Mouse (Mus musculus) kidney, adult 2 months (tissue): ENCODE data around the gene Arfgef3. TPM values are rescaled to one million over a fixed set of nuclear protein-coding genes. Genes with fewer than 3 reads are reported as not detected.

ENCODE experiments used
- DNase-seq: peaks from one replicate; pipeline ENCODE4 v3.0.0; 2021
- H3K27ac ChIP-seq: fragments of 200-500 bp; 2 replicates; pipeline ENCODE4 v1.5.1; 2012; ENCODE audit warnings: low read depth, low read length, control low read depth, inconsistent platforms; ENCODE audit not compliant: insufficient read depth
- H3K27me3 ChIP-seq: fragments of 200-500 bp; replicated peaks from 2 replicates; pipeline ENCODE4 v1.6.1; 2012; ENCODE audit warnings: mild to moderate bottlenecking, moderate library complexity, low read length, inconsistent platforms; ENCODE audit not compliant: control insufficient read depth, insufficient read depth
- H3K36me3 ChIP-seq: fragments of 200-500 bp; 2 replicates; pipeline ENCODE4 v1.6.1; 2012; ENCODE audit warnings: mild to moderate bottlenecking, moderate library complexity, low read length, inconsistent platforms; ENCODE audit not compliant: control insufficient read depth, insufficient read depth
- H3K4me1 ChIP-seq: fragments of 200-500 bp; 2 replicates; pipeline ENCODE4 v1.6.1; 2011; ENCODE audit warnings: low read length; ENCODE audit not compliant: control insufficient read depth, insufficient read depth
- H3K4me3 ChIP-seq: fragments of 200-500 bp; 2 replicates; pipeline ENCODE4 v1.5.1; 2011; ENCODE audit warnings: mild to moderate bottlenecking, low read depth, low read length, control low read depth; ENCODE audit not compliant: insufficient read depth
- CTCF ChIP-seq: fragments of 200-500 bp; conservative IDR thresholded peaks from 2 replicates; pipeline ENCODE4 v1.5.1; 2011; ENCODE audit warnings: low read depth, mild to moderate bottlenecking, control low read depth, low read length, moderate library complexity, mixed read lengths; ENCODE audit not compliant: insufficient read depth, insufficient read length
- POLR2A ChIP-seq: fragments of 200-500 bp; IDR thresholded peaks from one replicate; pipeline ENCODE4 v1.6.1; 2011; ENCODE audit warnings: low read depth, low read length, control low read depth
- WGBS: fragments of 180-500 bp; shearing (Covaris S2); methylation state at CpG from one replicate; pipeline ENCODE4 v1.1.7; 2018; 5-methylcytosine and 5-hydroxymethylcytosine counted together
- polyA plus RNA-seq: library from polyadenylated mRNA; depleted of rRNA; stranded (reverse); fragments of >200 nt; gene quantifications from 2 replicates; pipeline ENCODE4 v1.2.3, GENCODE M21; 2012

Gene Arfgef3
- polyA plus RNA-seq, 1 experiment = 1.1 TPM

GRCm38 (mm10) chr10:18681385-18681954 lies 62.3 kb downstream of the Arfgef3 start:
- no peak overlapping the region for H3K4me3 ChIP-seq
- H3K36me3 ChIP-seq = no peaks in the 10 kb centered on the region
- no peak for DNase-seq
- 56% methylated on average over 2 of the region's 2 CpGs for WGBS
- H3K4me1 ChIP-seq = peaks cover 16% of the 10 kb centered on the region
- TF ChIP-seq POLR2A (no peak), CTCF (no peak)
- H3K27ac ChIP-seq = peak overlapping the region; percentile 51
- no peaks in the 10 kb centered on the region for H3K27me3 ChIP-seq

GRCm38 (mm10) chr10:18680661-18681384 lies 62.9 kb downstream of the Arfgef3 start:
- Histone ChIP-seq H3K4me3 (no peak overlapping the region), H3K36me3 (no peaks in the 10 kb centered on the region), H3K4me1 (peaks cover 16% of the 10 kb centered on the region), H3K27ac (peak overlapping the region; percentile 80), H3K27me3 (no peaks in the 10 kb centered on the region)
- DNase-seq = peak; percentile 88
- no peak for TF ChIP-seq POLR2A
- no peak for TF ChIP-seq CTCF
- 24% methylated on average over 3 of the region's 3 CpGs for WGBS

GRCm38 (mm10) chr10:18678836-18679235 lies 64.9 kb downstream of the Arfgef3 start:
- Histone ChIP-seq H3K27ac (no peak overlapping the region), H3K4me3 (no peak overlapping the region), H3K27me3 (no peaks in the 10 kb centered on the region), H3K4me1 (peaks cover 16% of the 10 kb centered on the region), H3K36me3 (no peaks in the 10 kb centered on the region)
- no peak for TF ChIP-seq CTCF
- TF ChIP-seq POLR2A = no peak
- DNase-seq = no peak
- WGBS = 78% methylated on average over 4 of the region's 4 CpGs

GRCm38 (mm10) chr10:18664794-18665193 lies 79.0 kb downstream of the Arfgef3 start:
- H3K36me3 ChIP-seq = no peaks in the 10 kb centered on the region
- peaks cover 2% of the 10 kb centered on the region; the same call in 1 of the 2 replicates for H3K4me1 ChIP-seq
- TF ChIP-seq POLR2A = no peak
- no peak for TF ChIP-seq CTCF
- DNase-seq = no peak
- H3K27me3 ChIP-seq = no peaks in the 10 kb centered on the region
- H3K4me3 ChIP-seq = no peak overlapping the region
- H3K27ac ChIP-seq = no peak overlapping the region
- 95% methylated on average over 11 of the region's 11 CpGs for WGBS

GRCm38 (mm10) chr10:18664016-18664415 lies 79.7 kb downstream of the Arfgef3 start:
- H3K4me1 ChIP-seq = peaks cover 2% of the 10 kb centered on the region; the same call in 1 of the 2 replicates
- 77% methylated on average over 2 of the region's 2 CpGs for WGBS
- no peak for DNase-seq
- H3K36me3 ChIP-seq = no peaks in the 10 kb centered on the region
- TF ChIP-seq CTCF (no peak), POLR2A (no peak)
- no peaks in the 10 kb centered on the region for H3K27me3 ChIP-seq
- no peak overlapping the region for H3K4me3 ChIP-seq
- H3K27ac ChIP-seq = no peak overlapping the region

- peaks cover 2% of the 10 kb centered on the region; the same call in 1 of the 2 replicates for H3K4me1 ChIP-seq
- no peak overlapping the region for H3K4me3 ChIP-seq
- no peak overlapping the region for H3K27ac ChIP-seq
- 86% methylated on average over 1 of the region's 1 CpGs for WGBS
- TF ChIP-seq CTCF (no peak), POLR2A (no peak)
- no peaks in the 10 kb centered on the region for H3K36me3 ChIP-seq
- peak; percentile 87 for DNase-seq
- H3K27me3 ChIP-seq = no peaks in the 10 kb centered on the region
Observed at GRCm38 (mm10) chr10:18661606-18662220, 82.0 kb downstream of the Arfgef3 start.

GRCm38 (mm10) chr10:18660998-18661397 lies 82.8 kb downstream of the Arfgef3 start:
- Histone ChIP-seq H3K27ac (no peak overlapping the region), H3K27me3 (no peaks in the 10 kb centered on the region), H3K4me1 (peaks cover 2% of the 10 kb centered on the region; the same call in 1 of the 2 replicates), H3K4me3 (no peak overlapping the region), H3K36me3 (no peaks in the 10 kb centered on the region)
- DNase-seq = no peak
- TF ChIP-seq POLR2A = no peak
- no peak for TF ChIP-seq CTCF
- 90% methylated on average over 2 of the region's 2 CpGs for WGBS
